Mouse (Mus musculus) erythroblast, embryonic 14.5 days (primary cell): Measurements from ENCODE around the gene Yod1.

Experiments used
- GATA1 ChIP-seq: IDR thresholded peaks from 2 replicates; pipeline ENCODE4 v1.6.1; 2012; ENCODE audit warnings: low read length, inconsistent platforms, mixed read lengths
- TAL1 ChIP-seq: IDR thresholded peaks from 3 replicates; pipeline ENCODE4 v1.6.1; 2012; ENCODE audit warnings: low read length, inconsistent platforms, mixed read lengths

DNA sequence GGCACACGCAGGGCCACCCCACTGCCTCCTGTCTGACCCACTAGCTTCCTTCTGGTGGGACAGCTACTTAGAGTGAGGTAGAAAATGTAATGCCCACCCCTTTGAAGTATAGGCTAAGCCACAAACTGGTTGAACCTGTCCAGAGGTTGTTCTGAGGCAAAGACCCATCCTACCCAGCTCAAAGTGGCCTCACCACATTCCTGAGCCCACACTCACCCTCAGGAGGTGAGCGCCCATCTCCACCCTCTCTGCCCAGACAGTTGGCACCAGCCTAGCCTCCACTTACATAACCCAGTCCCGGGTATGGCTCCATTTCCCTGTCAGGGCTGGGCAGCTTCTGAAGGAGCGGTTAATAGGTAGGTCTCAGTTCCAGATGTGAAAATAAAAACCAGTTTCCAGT is 53.4 kb downstream of the Yod1 start:
- TF ChIP-seq GATA1 (no peak), TAL1 (no peak)
